Mouse (Mus musculus) ES-Bruce4 (cell line): ENCODE measurements around the gene Tent4a. TPM values are rescaled to one million over a fixed set of nuclear protein-coding genes. Genes with fewer than 3 reads are reported as not detected.

Experiments
- H3K27ac ChIP-seq: 2 replicates; pipeline ENCODE4 v1.5.1; 2012; ENCODE audit warnings: low read length, inconsistent platforms; ENCODE audit not compliant: insufficient read depth
- H3K27me3 ChIP-seq: 2 replicates; pipeline ENCODE4 v1.6.1; 2012; ENCODE audit warnings: mild to moderate bottlenecking, low read length, inconsistent platforms; ENCODE audit not compliant: control insufficient read depth, poor library complexity, insufficient read depth, severe bottlenecking
- H3K36me3 ChIP-seq: 2 replicates; pipeline ENCODE4 v1.6.1; 2012; ENCODE audit warnings: inconsistent platforms, mild to moderate bottlenecking, low read length, moderate library complexity; ENCODE audit not compliant: control insufficient read depth, poor library complexity, insufficient read depth, severe bottlenecking
- H3K4me1 ChIP-seq: one replicate; pipeline ENCODE4 v1.8.1; 2011; ENCODE audit warnings: low read length; ENCODE audit not compliant: control insufficient read depth, insufficient read depth
- H3K4me3 ChIP-seq: 2 replicates; pipeline ENCODE4 v1.5.1; 2011; ENCODE audit warnings: low read depth, mild to moderate bottlenecking, low read length
- H3K9ac ChIP-seq: 2 replicates; pipeline ENCODE4 v1.6.1; 2012; ENCODE audit warnings: low read depth, mild to moderate bottlenecking, inconsistent platforms; ENCODE audit not compliant: poor library complexity, severe bottlenecking
- H3K9me3 ChIP-seq: replicated peaks from 2 replicates; pipeline ENCODE4 v1.6.1; 2012; ENCODE audit warnings: mild to moderate bottlenecking, low read length, inconsistent platforms; ENCODE audit not compliant: control insufficient read depth, poor library complexity, insufficient read depth, severe bottlenecking
- CTCF ChIP-seq: IDR thresholded peaks from one replicate; pipeline ENCODE4 v1.8.1; 2011; ENCODE audit warnings: low read depth, low read length
- EP300 ChIP-seq: IDR thresholded peaks from 2 replicates; pipeline ENCODE4 v1.6.1; 2011; ENCODE audit warnings: low read depth, low read length; ENCODE audit not compliant: insufficient read depth
- POLR2A ChIP-seq: IDR thresholded peaks from one replicate; pipeline ENCODE4 v1.8.1; 2011; ENCODE audit warnings: low read length; ENCODE audit not compliant: insufficient read depth
- polyA plus RNA-seq: library from polyadenylated mRNA; stranded (reverse); fragments of >200 nt; gene quantifications from 2 replicates; pipeline ENCODE4 v1.2.4, GENCODE M21; 2011; ENCODE audit warnings: low read depth; ENCODE audit not compliant: missing spikeins, insufficient read depth, insufficient read length

Gene Tent4a
- polyA plus RNA-seq, 1 experiment, result 34.8 TPM

GRCm38 (mm10) chr13:69506341-69507086 lies 27.9 kb downstream of the Tent4a start:
- H3K4me3 ChIP-seq, result no peak overlapping the region
- H3K27me3 ChIP-seq, result no peaks in the 10 kb centered on the region
- TF ChIP-seq EP300 (no peak), CTCF (no peak), POLR2A (no peak)
- H3K27ac ChIP-seq, result no peak overlapping the region
- no peaks in the 10 kb centered on the region for H3K9me3 ChIP-seq
- H3K9ac ChIP-seq, result no peak overlapping the region
- peaks cover 25% of the 10 kb centered on the region for H3K36me3 ChIP-seq
- H3K4me1 ChIP-seq, result no peaks in the 10 kb centered on the region

- TF ChIP-seq EP300, result no peak
- no peak for TF ChIP-seq POLR2A
- TF ChIP-seq CTCF, result no peak
- Histone ChIP-seq H3K9me3 (no peaks in the 10 kb centered on the region), H3K4me1 (no peaks in the 10 kb centered on the region), H3K27me3 (no peaks in the 10 kb centered on the region), H3K9ac (no peak overlapping the region), H3K36me3 (peaks cover 37% of the 10 kb centered on the region), H3K27ac (no peak overlapping the region), H3K4me3 (no peak overlapping the region)
These were observed 31.6 kb downstream of the Tent4a start for GRCm38 (mm10) chr13:69502863-69503262.

- TF ChIP-seq CTCF, result no peak
- TF ChIP-seq EP300, result no peak
- TF ChIP-seq POLR2A, result no peak
- no peak overlapping the region for H3K4me3 ChIP-seq
- H3K9me3 ChIP-seq, result no peaks in the 10 kb centered on the region
- H3K27ac ChIP-seq, result no peak overlapping the region
- no peaks in the 10 kb centered on the region for H3K27me3 ChIP-seq
- no peaks in the 10 kb centered on the region for H3K4me1 ChIP-seq
- H3K36me3 ChIP-seq, result peaks cover 37% of the 10 kb centered on the region
- no peak overlapping the region for H3K9ac ChIP-seq
These were observed 32.2 kb downstream of the Tent4a start for GRCm38 (mm10) chr13:69502157-69502750.

- Histone ChIP-seq H3K4me1 (no peaks in the 10 kb centered on the region), H3K27me3 (no peaks in the 10 kb centered on the region), H3K9ac (no peak overlapping the region), H3K27ac (no peak overlapping the region), H3K4me3 (no peak overlapping the region), H3K36me3 (peaks cover 24% of the 10 kb centered on the region), H3K9me3 (no peaks in the 10 kb centered on the region)
- no peak for TF ChIP-seq POLR2A
- TF ChIP-seq EP300, result no peak
- no peak for TF ChIP-seq CTCF
These were observed 36.1 kb downstream of the Tent4a start for GRCm38 (mm10) chr13:69498276-69498675.

GRCm38 (mm10) chr13:69492876-69493463 lies 41.4 kb downstream of the Tent4a start:
- Histone ChIP-seq H3K4me3 (no peak overlapping the region), H3K36me3 (peaks cover under 1% of the 10 kb centered on the region; the same call in 1 of the 2 replicates), H3K9ac (no peak overlapping the region), H3K27me3 (no peaks in the 10 kb centered on the region; the same call in 1 of the 2 replicates), H3K4me1 (no peaks in the 10 kb centered on the region), H3K9me3 (no peaks in the 10 kb centered on the region), H3K27ac (no peak overlapping the region)
- TF ChIP-seq CTCF, result peak; percentile 92
- TF ChIP-seq POLR2A, result no peak

- Histone ChIP-seq H3K36me3 (no peaks in the 10 kb centered on the region), H3K4me1 (no peaks in the 10 kb centered on the region), H3K9me3 (no peaks in the 10 kb centered on the region), H3K9ac (no peak overlapping the region), H3K4me3 (no peak overlapping the region), H3K27ac (no peak overlapping the region), H3K27me3 (no peaks in the 10 kb centered on the region; the same call in 1 of the 2 replicates)
- no peak for TF ChIP-seq EP300
- no peak for TF ChIP-seq CTCF
- TF ChIP-seq POLR2A, result no peak
These were observed 44.6 kb downstream of the Tent4a start for GRCm38 (mm10) chr13:69489777-69490176.
